Mouse (Mus musculus) gastrocnemius, adult 18-20 months (tissue): ENCODE measurements at regions not wholly inside any gene's neighbourhood (a gene's known extent, or its start where the extent isn't known, plus 50 kb on each side); places are given as distances from the start of the nearest gene placed in this dataset.

Source experiments
- DNase-seq: peaks from one replicate; pipeline ENCODE4 v3.0.0; 2021; ENCODE audit warnings: low spot score

DNA sequence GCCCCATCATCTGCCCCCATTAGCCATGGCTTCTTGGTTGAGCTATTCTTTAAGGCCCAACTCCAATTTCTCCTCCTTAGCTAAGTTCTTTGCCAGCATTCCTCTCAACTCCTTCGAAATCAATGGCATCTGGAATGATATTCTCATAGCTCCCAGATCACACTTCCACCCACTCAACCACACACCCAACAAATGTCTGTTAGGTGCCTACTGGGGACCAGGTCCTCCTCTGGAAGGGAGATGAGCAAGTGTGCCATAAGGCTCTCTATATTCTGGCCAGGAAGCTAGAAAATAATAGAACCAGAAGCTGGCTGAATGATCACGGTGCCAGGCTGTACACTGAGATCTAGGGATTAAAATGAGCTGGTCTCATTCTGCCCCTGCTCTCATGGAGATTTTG, 161.6 kb downstream of the Hibadh start:
- no peak for DNase-seq

GRCm38 (mm10) chr6:52479200-52479599, 161.0 kb downstream of the Hibadh start:
- no peak for DNase-seq

DNA sequence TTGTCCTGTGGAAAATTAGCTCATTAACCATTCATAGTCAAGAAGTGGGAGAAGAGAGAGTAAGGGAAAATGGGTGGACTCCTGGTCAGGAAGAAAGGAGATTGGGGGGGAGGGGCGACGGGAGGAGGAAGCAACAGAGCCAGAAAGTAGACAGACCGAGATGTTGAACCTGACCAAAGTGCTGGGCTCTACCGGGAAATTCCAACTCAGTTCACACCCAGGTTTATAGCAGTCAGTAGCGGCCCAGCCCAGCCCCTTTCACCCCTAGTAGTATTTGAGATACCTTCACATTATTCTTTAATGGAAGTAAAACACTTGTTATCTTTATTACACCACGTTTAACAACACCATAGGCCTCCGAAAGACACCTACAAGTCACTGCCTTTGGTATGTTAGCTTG, 158.2 kb downstream of the Hibadh start:
- no peak for DNase-seq

DNA sequence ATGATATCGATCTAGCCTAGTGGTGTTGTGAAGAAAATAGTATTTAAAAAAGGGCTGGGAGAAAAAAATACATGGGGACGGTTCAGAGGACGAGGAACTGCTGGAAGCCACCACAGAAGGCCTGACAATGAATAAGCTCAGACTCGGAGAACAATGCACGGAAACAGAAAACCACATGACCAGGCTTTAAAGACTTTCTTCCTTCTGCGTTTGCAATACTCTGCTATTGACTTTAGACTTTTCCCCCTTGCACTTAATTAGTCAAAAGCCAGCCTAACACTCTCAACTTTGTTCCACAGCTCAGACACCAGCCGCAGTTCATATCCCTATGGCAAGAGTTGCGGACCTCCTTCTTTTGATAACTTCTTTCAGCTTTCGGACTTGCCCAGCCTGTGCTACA, 154.0 kb downstream of the Hibadh start:
- no peak for DNase-seq

- no peak for DNase-seq
Observed at GRCm38 (mm10) chr6:52486655-52487054, 153.5 kb downstream of the Hibadh start.

DNA sequence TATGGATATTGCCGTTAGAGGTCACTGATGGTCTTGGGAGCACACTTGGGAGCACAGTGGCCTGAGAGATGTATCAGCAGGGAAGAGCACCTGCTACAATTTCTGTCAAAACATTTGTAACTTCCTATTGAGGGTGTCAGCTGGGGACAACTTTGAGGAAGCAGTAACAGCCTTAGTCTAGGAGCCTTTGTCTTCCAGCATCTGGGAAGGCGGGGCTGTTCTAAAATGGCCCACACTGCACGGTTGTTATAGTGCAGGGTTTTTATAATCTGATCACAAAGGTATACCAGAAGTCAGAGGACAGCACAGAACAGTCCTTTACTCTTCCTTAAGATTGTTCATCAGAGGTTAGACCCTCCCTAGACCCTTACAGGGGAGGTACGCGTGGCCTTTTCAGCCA, 152.3 kb downstream of the Hibadh start:
- no peak for DNase-seq

- no peak for DNase-seq
Observed at GRCm38 (mm10) chr6:52490264-52490775, 149.9 kb downstream of the Hibadh start.

GRCm38 (mm10) chr6:52495301-52495700, 144.9 kb downstream of the Hibadh start:
- DNase-seq, result no peak

DNA sequence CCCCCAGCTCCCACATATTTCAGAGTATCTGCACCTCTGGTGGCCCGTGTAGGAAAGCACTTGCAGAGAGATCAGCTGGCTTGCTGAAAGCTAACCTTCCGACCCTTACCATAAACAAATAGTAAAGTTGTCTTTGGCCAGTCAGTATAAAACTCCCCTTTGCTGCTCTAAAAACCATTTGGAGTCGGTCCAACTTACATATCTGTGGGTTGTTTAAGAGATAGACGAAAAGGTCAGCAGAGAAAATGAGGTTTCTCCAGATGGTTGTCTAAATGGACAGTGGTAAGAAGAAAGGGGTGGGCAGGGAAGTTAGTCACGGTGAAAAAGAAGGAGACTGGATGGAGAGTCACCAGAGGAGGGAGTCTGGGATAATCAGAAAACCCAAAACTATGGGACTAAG, 144.3 kb downstream of the Hibadh start:
- no peak for DNase-seq
